Mouse (Mus musculus) CH12.LX (cell line): ENCODE results near the gene Abca2.

Experiments used
- CTCF ChIP-seq, 2 experiments: IDR thresholded peaks in 1 of 2; conservative IDR thresholded peaks in 1 of 2; 2 replicates each; pipeline ENCODE4 v1.5.1; 2011 to 2012; ENCODE audit warnings: low read depth in 2 of 2, low read length in 2 of 2, improper control_type of control experiment in 1 of 2, inconsistent platforms in 1 of 2, mild to moderate bottlenecking in 1 of 2, moderate library complexity in 1 of 2
- EP300 ChIP-seq: IDR thresholded peaks from 2 replicates; pipeline ENCODE4 v1.6.1; 2011; ENCODE audit warnings: low read length, improper control_type of control experiment
- HCFC1 ChIP-seq: IDR thresholded peaks from 2 replicates; pipeline ENCODE4 v1.6.1; 2012; ENCODE audit warnings: low read depth, mild to moderate bottlenecking, inconsistent platforms, low read length, improper control_type of control experiment
- IRF4 ChIP-seq: IDR thresholded peaks from 2 replicates; pipeline ENCODE4 v1.6.1; 2014; ENCODE audit warnings: low read depth, mild to moderate bottlenecking, inconsistent platforms, low read length, improper control_type of control experiment
- JUND ChIP-seq: conservative IDR thresholded peaks from 2 replicates; pipeline ENCODE4 v1.6.1; 2011; ENCODE audit warnings: low read depth, low read length, improper control_type of control experiment
- MAZ ChIP-seq: IDR thresholded peaks from 2 replicates; pipeline ENCODE4 v1.6.1; 2012; ENCODE audit warnings: low read depth, mild to moderate bottlenecking, inconsistent platforms, low read length, improper control_type of control experiment, moderate library complexity
- RCOR1 ChIP-seq: conservative IDR thresholded peaks from 2 replicates; pipeline ENCODE4 v1.6.1; 2012; ENCODE audit warnings: low read depth, mild to moderate bottlenecking, inconsistent platforms, low read length, improper control_type of control experiment
- SMC3 ChIP-seq: IDR thresholded peaks from 2 replicates; pipeline ENCODE4 v1.6.1; 2011; ENCODE audit warnings: low read depth, low read length, improper control_type of control experiment
- ZC3H11A ChIP-seq: IDR thresholded peaks from 2 replicates; pipeline ENCODE4 v1.6.1; 2012; ENCODE audit warnings: low read depth, mild to moderate bottlenecking, inconsistent platforms, low read length, improper control_type of control experiment

DNA sequence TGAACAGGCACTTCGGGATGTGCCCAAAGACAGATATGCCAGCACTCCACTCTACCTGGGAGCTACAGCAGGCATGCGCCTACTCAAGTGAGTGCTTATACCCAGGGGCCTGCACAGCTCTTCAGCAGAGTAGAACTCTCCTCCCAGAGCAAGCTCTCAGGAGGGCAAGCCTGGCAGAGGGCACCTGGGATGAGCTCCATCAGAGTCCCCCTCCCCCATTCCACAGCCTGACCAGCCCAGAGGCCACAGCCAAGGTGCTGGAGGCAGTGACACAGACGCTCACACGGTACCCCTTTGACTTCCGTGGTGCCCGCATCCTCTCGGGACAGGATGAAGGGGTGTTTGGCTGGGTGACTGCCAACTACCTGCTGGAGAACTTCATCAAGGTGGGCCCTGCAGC, 30.4 kb upstream of the Abca2 start:
- TF ChIP-seq HCFC1 (no peak), MAZ (no peak), JUND (no peak), CTCF (conservative IDR thresholded peaks at IDR 0.05 in 1 of 2, IDR thresholded peaks at IDR 0.05 in 1 of 2; ENCODE audit: low read depth in 2 of 2, low read length in 2 of 2) (no peak), ZC3H11A (no peak), EP300 (no peak), RCOR1 (no peak), SMC3 (no peak), IRF4 (no peak)
